Mouse (Mus musculus) kidney, adult 2 months (tissue): Measurements from ENCODE around the gene Gli3.

Source experiments
- CTCF ChIP-seq: fragments of 200-500 bp; conservative IDR thresholded peaks from 2 replicates; pipeline ENCODE4 v1.5.1; 2011; ENCODE audit warnings: low read depth, mild to moderate bottlenecking, control low read depth, low read length, moderate library complexity, mixed read lengths; ENCODE audit not compliant: insufficient read depth, insufficient read length
- POLR2A ChIP-seq: fragments of 200-500 bp; IDR thresholded peaks from one replicate; pipeline ENCODE4 v1.6.1; 2011; ENCODE audit warnings: low read depth, low read length, control low read depth

GRCm38 (mm10) chr13:15699116-15699515 lies 236.1 kb downstream of the Gli3 start:
- TF ChIP-seq POLR2A (no peak), CTCF (no peak)
